Mouse (Mus musculus): ENCODE measurements around the gene Cyp39a1.

The Cyp39a1 gene

DNA sequence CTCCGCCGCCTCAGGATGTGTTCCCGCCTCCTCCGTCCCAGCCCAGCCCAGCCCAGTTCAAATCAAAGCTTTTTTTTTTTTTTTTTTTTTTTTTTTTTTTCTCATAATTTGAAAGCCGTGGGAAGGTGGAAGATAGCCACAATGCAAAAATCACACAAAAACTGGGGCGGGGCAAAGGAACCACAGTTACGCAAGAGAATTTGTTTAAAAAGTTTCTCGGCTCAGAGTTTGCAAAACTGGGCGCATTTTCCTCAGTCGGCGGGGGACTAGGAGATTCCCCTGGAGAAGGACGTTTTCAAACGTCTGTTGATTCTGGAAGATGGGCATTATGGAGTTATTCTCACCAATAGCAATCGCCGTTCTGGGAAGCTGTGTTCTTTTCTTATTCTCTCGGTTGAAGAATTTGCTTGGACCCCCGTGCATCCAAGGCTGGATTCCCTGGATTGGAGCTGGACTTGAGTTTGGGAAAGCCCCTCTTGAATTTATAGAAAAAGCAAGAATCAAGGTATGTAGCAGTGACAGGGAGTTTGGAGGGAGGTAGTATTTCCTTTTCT, at the start of gene Cyp39a1:
Gene Cyp39a1 (plus strand): TSS at position 136 of the 554 bp plus-strand sequence.
- peak; percentile 58 for DNase-seq (ENCODE audit: low spot score)

DNA sequence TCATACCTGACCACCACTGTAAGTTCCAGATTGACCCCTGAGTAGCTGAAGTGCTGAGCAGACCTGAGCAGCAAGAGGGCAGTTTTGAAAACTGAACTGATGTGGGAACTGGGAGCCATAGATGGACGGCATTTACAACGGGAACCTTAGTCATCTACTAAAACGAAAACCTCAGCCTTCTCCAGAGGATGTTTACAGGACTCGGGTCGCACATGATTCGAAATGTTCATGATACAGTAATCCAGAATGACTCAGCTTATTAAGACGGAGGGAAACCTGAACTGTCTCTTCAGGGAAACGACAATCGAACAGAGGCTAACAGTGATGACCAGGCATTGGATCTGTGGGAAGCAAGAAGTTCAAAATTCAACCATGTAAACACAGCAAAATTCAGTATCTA, 48.1 kb upstream of the Cyp39a1 start:
- no peak for DNase-seq (ENCODE audit: low spot score)

DNA sequence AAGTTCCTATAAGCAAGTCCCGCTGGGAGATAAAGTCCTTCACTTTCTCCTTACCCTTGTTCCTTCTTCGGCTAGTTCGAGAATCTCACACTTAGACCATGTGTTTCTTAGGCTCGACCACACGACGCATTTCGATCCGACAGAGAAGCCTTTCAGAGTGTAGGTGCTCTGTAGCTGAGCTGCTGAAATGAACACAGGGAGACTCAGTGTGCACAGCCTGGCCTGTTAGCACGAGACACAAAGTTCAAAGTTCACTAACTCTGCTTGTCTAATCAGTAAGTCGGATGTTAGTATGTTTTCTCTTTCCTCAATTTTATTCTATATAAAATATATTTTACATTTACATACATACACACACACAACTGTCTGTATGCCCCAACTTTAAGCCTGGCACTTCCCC, 45.1 kb upstream of the Cyp39a1 start:
- DNase-seq (ENCODE audit: low spot score), result no peak

DNA sequence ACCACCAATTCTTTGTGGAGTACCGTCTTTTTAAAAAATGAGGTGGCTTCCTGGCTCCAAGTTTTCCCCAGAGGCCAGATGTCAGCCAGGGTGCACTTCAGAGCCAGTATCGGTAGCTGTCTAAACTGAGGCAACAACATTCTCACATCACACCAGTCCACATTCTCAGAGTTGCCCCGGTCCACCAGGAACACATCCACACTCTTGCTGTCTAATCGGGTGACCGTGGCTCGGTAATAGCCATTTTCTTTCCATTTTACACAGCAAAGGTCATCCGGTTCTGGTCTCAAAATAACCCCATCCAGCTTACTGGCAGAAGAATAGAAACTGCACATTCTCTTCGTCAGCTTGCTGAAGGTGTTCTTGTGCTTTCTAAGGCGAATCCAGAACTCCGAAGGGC, 39.0 kb upstream of the Cyp39a1 start:
- DNase-seq (ENCODE audit: low spot score), result no peak

DNA sequence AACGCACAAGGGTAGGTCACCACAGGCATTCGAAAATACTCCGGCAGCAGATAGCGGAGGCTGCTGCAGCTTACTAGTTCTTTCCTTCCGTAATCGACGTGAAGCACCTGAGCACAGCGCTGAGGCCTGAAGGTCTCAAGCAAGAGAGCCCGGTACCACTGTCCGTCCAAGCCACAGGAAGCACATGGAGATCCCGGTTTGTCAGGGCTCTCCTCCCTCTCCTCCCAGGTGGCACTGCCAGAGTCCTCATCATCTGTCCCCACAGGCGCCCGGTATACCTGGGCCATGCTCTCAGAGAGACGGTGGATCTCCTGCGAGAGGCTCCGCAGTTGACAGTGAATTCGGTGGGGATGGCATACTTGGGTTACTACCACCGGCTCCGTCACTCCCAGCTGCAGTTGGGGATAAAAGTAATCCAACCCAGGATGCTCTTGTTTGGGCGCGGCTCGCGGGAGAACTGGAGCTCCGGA, 38.2 kb upstream of the Cyp39a1 start:
- no peak for DNase-seq (ENCODE audit: low spot score)

DNA sequence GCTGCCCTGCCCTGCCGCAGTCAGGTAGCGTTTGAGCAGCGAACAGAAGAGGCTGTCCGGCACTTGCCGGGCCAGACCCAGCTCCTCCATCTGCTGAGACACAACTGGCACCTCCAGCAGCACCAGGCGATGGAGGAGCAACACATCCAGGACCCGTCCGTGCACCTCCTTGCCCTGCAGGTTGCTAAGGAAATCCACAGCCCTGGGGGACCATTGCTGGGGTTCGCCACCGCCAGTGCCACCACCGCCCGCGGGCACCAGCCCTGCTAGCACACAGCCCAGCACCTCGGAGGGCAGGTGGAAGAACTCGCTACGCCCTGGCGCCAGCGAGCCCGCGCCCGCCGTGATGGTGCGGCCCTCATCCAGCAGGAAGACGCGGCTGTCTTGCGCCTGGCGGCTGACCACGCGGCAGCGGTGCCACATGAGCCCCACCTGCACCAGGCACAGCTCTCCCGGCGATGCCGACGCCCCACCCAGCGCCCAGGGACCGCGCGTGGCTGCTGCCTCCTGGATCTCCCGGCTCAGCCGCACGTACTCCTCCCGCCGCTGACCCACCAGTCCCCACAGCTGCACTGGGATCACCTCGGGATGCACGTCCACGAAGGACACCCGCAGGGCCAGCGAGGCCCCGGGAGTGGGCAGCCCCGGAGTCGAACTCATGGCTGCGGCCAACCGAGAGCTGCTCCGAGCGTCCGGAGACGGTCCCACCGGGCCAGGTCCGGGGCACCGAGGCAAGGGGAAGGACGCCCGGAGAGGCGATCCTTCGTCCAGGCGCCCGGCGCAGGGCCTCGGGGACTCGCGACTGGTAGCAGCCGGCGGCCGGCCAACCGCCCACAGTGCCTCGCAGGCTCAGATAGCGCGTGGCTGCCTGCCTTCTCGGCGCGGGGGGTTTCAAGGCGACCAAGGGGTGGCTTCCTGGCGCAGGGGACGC, 37.5 kb upstream of the Cyp39a1 start, which contains the start of gene Tdrd6:
Gene Tdrd6 (minus strand): TSS at position 804 of the 931 bp plus-strand sequence.
- peak; percentile 24 for DNase-seq (ENCODE audit: low spot score)

DNA sequence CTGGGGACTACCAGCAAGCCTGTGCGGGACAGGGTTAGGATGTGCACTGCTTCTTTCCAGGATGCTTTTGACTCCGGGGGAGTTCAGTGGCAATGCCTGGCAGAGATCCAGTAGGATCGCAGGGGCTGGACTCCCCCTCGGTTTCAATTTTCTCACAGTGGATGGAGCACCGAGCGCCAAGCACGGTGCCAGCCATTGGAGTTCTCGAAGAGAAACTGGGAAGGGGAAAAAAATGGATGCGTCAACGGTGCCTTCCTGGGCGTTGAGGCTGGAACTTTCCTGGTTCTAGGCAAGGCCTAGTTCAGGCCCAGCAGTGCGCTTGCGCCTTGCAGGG, 36.8 kb upstream of the Cyp39a1 start:
- no peak for DNase-seq (ENCODE audit: low spot score)

DNA sequence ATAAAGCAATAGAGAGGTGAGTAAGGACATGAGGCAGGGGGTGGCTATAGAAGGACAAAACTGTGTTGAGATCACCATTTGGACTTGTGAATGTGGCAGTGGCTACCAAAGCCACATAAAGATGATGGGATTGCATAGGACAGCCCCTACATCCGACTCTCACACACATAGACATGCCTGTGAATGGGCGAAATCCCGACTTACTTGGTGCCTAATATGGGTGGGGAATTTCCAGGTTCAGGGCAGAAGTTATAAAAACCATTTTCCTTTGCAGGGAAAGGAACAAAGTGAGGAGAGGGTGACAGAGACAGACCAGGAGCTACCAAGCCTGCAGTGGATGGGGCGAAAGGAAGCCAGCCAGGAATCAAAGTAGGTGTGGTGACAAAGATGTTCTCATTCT, 30.1 kb upstream of the Cyp39a1 start:
- no peak for DNase-seq (ENCODE audit: low spot score)

DNA sequence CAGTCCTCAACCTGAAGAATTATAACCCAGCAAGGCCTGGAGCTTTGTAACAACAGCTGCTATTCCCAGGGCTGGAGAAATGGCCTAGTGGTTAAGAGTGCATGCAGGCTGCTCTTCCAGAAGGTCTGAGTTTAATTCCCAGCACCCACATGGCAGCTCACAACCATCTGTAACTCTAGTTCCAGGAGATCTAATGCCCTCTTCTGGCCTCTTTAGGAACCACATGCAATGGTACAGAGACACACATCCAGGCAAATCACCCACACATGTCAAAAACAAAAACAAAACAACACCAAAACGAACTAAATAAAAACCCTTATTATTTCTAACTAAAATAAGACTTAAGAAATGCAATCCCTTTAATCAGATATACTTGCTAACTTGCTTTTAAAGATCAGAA, 26.4 kb upstream of the Cyp39a1 start:
- no peak for DNase-seq (ENCODE audit: low spot score)

DNA sequence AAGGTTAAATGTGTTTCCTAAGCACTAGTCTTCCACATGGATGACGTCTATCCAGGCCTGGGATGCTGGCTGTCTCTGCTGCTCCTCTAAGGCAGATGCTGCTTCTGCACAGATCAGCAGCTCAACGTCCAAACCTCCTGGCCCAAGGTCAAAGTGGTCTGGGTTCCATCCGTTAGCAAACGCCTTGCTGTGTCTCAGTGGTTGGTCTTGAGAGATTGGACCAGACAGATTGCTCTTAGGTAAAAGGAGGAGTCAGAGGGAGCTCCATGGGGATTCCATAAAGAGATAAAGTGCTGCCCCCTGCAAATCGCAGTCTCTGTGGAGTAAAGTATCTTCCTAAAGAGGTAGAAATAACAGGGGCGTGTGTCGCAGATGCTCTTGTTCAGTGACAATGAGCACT, 24.0 kb upstream of the Cyp39a1 start:
- DNase-seq (ENCODE audit: low spot score), result no peak

DNA sequence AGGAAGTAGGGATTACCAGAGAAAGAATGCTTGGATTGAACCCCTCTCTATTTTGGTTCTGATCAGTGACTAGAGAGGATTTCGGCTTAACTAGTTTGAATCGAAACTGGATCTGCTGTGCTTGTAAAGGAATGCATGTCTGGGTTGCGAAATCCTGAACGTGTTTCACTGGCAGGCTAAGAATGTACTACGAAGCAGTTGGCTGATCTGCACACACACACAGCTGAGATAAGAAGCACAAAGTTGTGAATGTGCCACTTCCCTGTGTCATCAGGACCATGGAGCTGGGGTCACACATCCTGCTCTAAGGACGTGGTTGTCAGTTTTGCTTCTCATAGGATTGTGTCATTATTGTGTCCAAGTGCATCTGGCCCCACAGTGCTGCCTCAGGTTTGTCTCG, 22.9 kb upstream of the Cyp39a1 start:
- no peak for DNase-seq (ENCODE audit: low spot score)

DNA sequence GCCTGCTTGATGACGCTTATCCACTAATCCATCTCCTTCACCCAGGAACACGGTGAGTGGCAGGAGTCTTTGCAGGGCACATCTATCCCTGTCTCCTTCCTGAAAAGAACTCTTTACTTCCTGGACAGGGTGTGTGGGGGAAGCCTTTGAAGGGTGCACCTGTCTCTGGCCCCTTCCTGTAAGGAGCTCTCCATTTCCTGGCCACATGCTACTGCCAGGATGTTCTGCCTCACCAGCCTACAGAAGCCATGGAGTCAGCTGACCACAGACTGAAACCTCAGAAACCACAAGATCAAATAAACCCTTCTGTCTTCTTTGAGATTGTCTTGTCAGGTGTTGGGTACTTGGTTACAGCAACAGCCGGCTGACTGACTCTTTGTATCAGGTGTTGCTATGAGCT, 22.1 kb upstream of the Cyp39a1 start:
- DNase-seq (ENCODE audit: low spot score), result no peak

DNA sequence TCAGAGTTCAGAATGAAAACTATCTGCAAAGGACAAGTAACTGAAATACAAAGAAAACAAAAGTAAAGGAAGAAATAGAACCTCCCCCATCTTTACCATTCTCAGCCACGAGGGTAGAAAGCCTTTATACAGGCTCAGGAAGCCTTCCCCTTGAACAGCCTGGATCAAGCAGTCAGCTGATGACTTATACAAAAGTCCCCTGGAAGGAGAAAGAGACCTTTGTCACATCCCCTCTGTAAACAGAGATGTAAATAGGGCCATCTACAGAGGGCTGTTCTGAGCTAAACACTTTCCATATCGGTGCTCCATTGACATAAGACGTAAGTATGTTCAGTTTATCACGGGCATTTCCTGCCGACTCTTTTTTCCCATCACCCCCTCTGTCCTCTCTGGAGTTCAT, 20.3 kb upstream of the Cyp39a1 start:
- peak; percentile 13 for DNase-seq (ENCODE audit: low spot score)

DNA sequence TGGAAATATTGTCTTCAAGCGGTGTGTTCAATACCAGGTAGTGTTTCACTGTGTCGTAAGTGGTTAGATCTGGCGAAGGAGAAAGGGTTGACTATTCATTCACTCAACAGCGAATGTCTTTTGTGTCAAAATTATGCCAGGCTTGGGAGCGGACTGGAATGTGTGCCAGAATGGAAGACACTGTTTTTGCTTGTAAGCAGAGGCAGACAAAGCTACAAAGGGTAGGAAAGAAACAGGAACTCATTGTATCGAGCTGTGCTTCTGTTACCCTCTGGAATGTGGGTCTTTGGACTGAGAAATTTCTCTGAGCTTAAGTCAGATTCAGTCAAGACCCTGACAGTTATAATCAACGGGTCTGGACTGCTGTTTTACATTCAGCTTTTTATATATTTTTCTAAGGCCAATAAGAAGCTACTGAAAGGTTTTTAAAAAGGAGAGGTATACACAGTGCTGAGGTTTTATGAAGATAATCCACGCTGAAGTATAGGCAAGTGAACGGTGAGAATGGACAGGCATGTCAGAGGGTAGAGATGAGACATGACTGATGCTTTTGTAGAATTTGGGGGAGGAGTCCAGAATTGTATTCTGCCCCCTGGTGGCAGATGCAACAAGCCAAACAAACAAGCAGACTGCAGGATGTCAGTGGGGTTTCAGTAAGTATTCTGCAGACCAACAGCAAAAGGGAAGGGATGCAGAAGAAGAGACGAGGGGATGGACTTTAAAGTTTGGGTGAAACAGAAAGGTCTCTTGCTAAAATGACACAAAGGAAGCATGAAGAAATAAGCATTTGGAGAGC, 17.4 kb upstream of the Cyp39a1 start:
- DNase-seq (ENCODE audit: low spot score), result peak; percentile 42

DNA sequence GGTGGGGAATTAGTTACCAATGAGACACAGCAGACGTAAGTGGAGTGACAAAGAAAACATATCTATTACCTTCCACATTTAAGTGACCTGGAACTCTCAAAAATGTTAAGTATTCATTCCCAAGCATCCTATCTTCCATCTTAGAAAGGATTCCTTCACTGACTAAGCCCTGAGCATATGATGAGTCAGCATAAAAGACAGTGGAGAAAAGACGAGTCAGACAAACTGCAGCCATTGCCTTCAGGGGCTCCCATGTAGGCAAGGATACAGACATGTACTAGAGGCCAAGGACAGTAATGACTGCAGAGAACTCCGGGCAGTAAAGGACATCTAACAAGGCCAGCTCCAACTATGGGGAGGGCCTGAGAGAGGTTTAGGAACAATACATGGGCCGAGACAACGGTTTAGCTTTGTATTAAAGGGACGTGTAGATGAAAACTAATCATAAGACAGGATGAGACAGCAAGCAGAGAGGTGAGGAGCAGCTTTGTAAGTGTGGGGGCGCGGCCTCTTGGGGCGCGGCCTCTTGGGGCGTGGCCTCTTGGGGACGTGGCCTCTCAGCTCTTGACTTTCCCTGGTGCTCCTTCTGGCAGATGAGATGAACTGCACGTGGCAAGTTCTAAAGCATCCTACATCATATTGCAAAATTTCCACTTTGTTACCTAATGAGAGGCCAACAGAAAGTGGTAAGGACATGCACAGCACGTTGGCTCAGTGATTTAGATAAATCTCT, 15.7 kb upstream of the Cyp39a1 start:
- DNase-seq (ENCODE audit: low spot score), result no peak

DNA sequence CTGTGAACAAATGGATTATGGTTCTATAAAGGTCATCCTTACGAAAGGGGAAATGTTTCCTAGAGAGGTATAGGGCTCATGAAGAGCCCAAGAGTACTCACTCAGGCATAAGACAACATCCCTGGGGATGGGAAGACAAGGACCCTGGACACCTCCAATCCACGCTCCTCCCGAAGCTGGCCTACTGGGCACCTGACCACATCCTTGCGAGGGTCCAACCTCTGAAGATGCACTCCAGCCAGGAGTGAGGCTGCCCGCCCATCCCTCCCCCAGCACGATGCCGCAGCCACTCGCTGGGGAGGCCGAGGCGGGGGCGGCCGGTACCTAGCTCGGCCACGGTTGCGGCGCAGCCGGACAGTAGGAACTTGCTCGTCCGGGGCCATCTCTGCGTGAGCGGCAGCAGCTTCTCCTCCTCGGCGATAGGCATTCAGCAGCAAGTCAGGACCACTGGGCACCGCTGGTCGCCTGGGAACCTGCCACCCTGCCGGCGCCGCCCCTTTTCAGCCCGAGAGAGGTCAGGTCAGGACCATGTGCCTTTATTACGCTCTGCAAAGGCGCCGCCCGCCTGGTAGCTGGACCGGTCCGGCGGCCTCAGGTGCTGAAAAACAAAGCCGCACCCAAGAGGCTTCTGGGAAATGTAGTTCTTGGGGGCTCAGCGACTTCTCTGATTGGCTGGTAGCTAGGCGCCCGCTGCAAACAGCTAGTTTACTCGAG, 492 bp upstream of the Cyp39a1 start, which contains the start of gene Slc25a27:
Gene Slc25a27 (minus strand): TSS at position 639 of the 714 bp plus-strand sequence.
- peak; percentile 97 for DNase-seq (ENCODE audit: low spot score)

DNA sequence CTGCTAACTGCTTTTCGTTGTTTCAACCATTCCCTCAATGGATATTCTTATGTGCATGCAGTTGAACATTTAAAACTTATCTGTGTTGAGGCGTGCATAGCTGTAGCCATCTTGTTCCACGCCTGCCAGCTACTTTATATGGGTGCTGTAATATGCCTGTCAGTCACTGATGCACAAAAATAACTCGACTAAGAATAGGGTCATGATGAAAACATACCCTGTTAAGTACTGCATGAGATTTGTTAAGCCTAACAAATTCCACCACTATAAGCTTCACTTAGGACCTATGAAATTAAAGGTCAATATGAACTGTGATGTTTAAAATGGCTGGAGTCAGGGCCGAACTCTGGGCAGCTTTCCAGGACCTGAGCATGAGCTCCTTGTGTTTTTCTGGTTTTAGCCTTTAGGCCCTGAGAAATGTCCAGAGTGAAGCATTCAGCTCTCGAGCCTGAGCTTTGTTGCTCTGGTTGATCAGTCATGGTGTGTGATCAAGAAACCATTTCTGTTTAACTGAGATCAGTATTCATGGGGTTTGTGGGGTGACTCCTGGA, 2.0 kb downstream of the Cyp39a1 start:
- no peak for DNase-seq (ENCODE audit: low spot score)

DNA sequence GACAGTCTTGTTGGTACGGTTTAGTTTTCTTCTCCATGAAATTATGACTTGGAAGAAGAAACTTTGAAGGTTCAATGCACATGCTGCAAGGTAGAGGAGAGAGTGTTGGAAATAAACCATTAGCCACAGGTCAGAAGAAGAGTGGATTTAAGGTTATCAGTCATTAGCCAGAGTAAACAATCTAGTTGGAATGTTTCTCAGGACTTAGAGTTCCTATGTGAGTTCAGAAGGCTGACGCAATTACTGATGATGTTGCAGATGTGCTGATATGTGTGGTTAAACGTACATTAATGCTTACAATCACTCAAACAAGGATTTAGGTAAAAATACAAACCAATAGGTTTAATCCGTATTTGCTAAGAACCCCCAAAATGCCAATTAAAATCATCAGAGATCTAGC, 4.7 kb downstream of the Cyp39a1 start:
- no peak for DNase-seq (ENCODE audit: low spot score)

DNA sequence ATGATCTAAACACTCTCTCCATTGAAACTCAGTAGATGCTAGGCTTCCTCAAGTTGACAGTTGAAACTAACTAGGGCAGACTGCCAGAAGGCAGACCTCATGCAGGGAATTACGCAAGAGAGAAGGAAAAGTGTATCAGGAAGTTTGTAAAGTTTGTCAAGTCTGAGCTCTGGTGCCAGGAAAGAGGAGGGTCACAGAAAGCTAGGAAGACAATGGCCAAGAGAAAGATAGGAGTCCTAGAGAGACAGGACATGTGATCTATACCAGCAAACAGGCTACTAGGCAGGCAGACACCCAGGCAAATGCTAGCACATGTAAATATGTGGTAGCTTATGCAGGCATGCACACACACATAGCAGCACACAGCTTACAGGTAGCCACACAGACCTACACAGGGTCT, 8.0 kb downstream of the Cyp39a1 start:
- no peak for DNase-seq (ENCODE audit: low spot score)

DNA sequence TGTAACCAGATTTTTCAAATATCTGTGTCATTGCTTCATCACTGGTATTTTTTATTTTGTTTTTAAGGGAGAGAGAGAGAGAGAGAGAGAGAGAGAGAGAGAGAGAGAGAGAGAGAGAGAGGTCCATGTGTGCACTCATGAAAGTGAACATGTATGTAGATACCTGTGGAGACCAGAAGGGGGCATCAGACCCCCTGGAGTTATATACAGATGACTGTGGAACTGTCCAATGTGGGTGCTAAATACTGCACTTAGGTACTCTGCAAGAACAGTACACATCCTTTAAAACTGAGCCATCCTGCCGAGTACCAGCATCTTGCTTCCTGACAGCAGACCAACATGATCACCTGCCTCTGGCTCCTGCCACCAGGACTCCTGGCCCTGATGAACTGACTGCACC, 9.0 kb downstream of the Cyp39a1 start:
- no peak for DNase-seq (ENCODE audit: low spot score)

DNA sequence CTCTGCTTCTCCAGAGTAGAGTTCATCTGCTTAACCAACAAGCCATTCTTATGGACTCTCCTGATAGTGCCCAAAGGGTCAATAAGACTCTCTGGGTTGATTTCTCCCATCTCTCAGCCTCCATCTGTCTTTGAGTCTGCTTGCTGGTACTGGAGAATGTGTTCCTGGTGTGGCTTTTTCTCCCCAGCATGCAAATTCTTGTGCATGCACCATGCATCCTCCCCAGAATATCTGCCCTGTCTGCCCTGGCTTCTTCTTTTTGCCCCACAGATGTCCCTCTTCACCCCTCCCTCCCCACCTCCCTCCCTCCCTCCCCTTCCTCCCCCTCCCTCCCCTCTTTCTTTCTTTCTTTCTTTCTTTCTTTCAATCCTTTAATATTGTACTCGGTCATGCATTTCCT, 10.1 kb downstream of the Cyp39a1 start:
- DNase-seq (ENCODE audit: low spot score), result no peak

Measured in embryo, embryonic 10.5 days (tissue).